Mouse (Mus musculus) heart, postnatal 0 days (tissue): ENCODE measurements around the gene Kif18b.
A peak's percentile ranks its signal among the peaks of the same experiment; 100 is the strongest.

Source experiments
- CTCF ChIP-seq: IDR thresholded peaks from 2 replicates; pipeline ENCODE4 v1.5.1; 2016; ENCODE audit warnings: antibody characterized with exemption, control low read depth, low read depth
- EP300 ChIP-seq: IDR thresholded peaks from 2 replicates; pipeline ENCODE4 v1.6.1; 2016; ENCODE audit warnings: antibody characterized with exemption, low read depth

DNA sequence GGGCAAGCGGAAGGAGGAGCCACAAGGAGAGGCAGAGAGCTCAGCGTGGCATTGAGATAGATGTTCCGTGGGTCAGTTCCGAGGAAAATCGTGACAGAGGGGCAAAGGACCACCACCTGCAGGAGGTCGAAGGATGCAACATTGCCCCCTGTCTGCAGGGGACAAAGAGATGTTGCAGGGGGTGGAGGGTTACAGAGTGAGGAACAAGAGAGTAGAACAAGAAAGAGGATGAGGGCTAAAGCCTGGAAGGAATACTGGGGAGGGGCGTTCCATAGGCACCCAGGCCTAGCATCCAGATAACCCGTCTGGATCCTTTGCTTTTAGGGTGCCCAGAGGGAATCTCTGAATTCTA lies 22.0 kb upstream of the Kif18b start:
- TF ChIP-seq CTCF (peak; percentile 6; the same call in 1 of the 2 replicates), EP300 (no peak)
